39 mouse cellular contexts compared by ENCODE assay signal in the genomic region with DNA sequence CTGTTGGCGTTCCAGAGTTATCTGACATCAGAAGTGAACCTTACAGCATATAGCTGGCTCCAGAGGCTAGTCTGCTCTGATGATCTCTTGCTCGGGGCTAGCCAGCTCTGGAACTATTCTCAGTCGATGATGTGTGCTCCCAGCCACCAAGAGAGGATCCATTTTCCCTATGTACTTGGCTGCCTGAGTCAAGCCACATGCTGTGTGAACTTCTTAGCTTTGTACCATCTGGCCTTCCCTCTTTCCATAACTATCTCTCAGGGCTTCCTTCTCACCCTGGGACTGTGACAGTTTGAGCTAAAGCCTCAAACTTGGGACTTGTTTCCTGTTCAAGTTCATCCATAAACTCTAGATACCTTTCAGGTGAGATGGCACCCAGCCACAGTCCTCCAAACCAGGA. TPM values are rescaled to one million over a fixed set of nuclear protein-coding genes. Genes with fewer than 3 reads are reported as not detected.
"Had no signal": no experiment of that assay in that cellular context is flagged by ENCODE, and none has a peak within 500 bp of the region (broad histone marks: within the 10 kb centered on the region; RNA-seq: fewer than 3 reads in every experiment).

No protein-coding gene starts in this region.

- ATAC-seq: hindbrain, postnatal 0 days; intestine, embryonic 16.5 days; liver, embryonic 12.5 days had no signal

- H3K9ac ChIP-seq: heart, embryonic 13.5 days; heart, embryonic 15.5 days; hindbrain, embryonic 13.5 days; hindbrain, embryonic 15.5 days; kidney, embryonic 15.5 days; limb, embryonic 13.5 days; limb, embryonic 15.5 days; liver, embryonic 12.5 days; liver, embryonic 14.5 days had no signal

- DNase-seq: gastrocnemius, postnatal 14 days; gastrocnemius, postnatal 36 days; heart, adult 18-20 months; heart, postnatal 14 days; heart, postnatal 36 days; kidney, adult 11 months; kidney, adult 2 months; kidney, adult 9 months; kidney, postnatal 14 days; kidney, postnatal 36 days; layer of hippocampus, adult 9-11 months; layer of hippocampus, postnatal 36 days; left cerebral cortex, postnatal 4 days had no signal

- H3K36me3 ChIP-seq: heart, embryonic 10.5 days; heart, embryonic 13.5 days; heart, embryonic 15.5 days; hindbrain, embryonic 13.5 days; hindbrain, embryonic 15.5 days; kidney, embryonic 15.5 days; limb, embryonic 13.5 days; limb, embryonic 15.5 days; liver, embryonic 12.5 days had no signal

- H3K4me2 ChIP-seq: heart, embryonic 13.5 days; heart, embryonic 15.5 days; hindbrain, embryonic 13.5 days; hindbrain, embryonic 15.5 days; kidney, embryonic 15.5 days; limb, embryonic 13.5 days; limb, embryonic 15.5 days; liver, embryonic 12.5 days had no signal

- H3K9me3 ChIP-seq: heart, embryonic 10.5 days; heart, embryonic 13.5 days; heart, embryonic 15.5 days; hindbrain, embryonic 15.5 days; kidney, embryonic 15.5 days; limb, embryonic 13.5 days; limb, embryonic 15.5 days; liver, embryonic 12.5 days had no signal

- H3K4me3 ChIP-seq: heart, embryonic 10.5 days; heart, embryonic 13.5 days; heart, embryonic 15.5 days; hindbrain, embryonic 13.5 days; hindbrain, embryonic 15.5 days; kidney, embryonic 15.5 days; limb, embryonic 13.5 days; limb, embryonic 15.5 days; liver, embryonic 12.5 days had no signal

- H3K27me3 ChIP-seq: heart, embryonic 13.5 days; heart, embryonic 15.5 days; hindbrain, embryonic 13.5 days; hindbrain, embryonic 15.5 days; limb, embryonic 15.5 days; liver, embryonic 12.5 days had no signal

- H3K27ac ChIP-seq: heart, embryonic 10.5 days; heart, embryonic 13.5 days; heart, embryonic 15.5 days; hindbrain, embryonic 13.5 days; hindbrain, embryonic 15.5 days; hindbrain, postnatal 0 days; kidney, embryonic 15.5 days; kidney, postnatal 0 days; limb, embryonic 13.5 days; limb, embryonic 15.5 days; liver, embryonic 12.5 days; liver, embryonic 14.5 days had no signal

RNA-seq across cellular contexts. Expression of a gene that starts 31.2 kb away (rescaled TPM):
- total RNA-seq: gastrocnemius, adult 18-20 months; gastrocnemius, adult 8-10 months; gastrocnemius, postnatal 14 days; gastrocnemius, postnatal 36 days; heart, adult 18-20 months; heart, adult 8-10 months; heart, postnatal 14 days; heart, postnatal 36 days; hematopoietic stem cell, adult 5-6 weeks; hindbrain, postnatal 0 days; layer of hippocampus, adult 18-20 months; layer of hippocampus, adult 8-10 months; layer of hippocampus, postnatal 14 days; layer of hippocampus, postnatal 36 days; left cerebral cortex, adult 18-20 months; left cerebral cortex, postnatal 10 days; left cerebral cortex, postnatal 25 days; left cerebral cortex, postnatal 4 days had no signal
- polyA plus RNA-seq: heart, embryonic 13.5 days; heart, embryonic 15.5 days; heart, postnatal 0 days; hindbrain, embryonic 11.5 days; hindbrain, embryonic 15.5 days; hindbrain, postnatal 0 days; kidney, embryonic 15.5 days; limb, embryonic 11.5 days; limb, embryonic 13.5 days; limb, embryonic 15.5 days; liver, embryonic 12.5 days had no signal
